Comparison of ENCODE assay signal across 28 mouse cellular contexts in genomic region chr14:74657227-74657626, GRCm38 (mm10). TPM values are rescaled to one million over a fixed set of nuclear protein-coding genes. Genes with fewer than 3 reads are reported as not detected.
DNase-seq lines count a peak whose midpoint lies in the region; ATAC-seq and TF ChIP-seq lines count a peak whose summit lies in the region.
"Had no signal": no experiment of that assay in that cellular context is flagged by ENCODE, and none has a peak within 500 bp of the region (broad histone marks: within the 10 kb centered on the region; RNA-seq: fewer than 3 reads in every experiment).

No protein-coding gene starts in this region.

- no peak overlapping the region for H3K4me2 ChIP-seq in heart, embryonic 11.5 days
- H3K4me2 ChIP-seq in liver, embryonic 16.5 days (ENCODE audit: low read depth, low read length), result no peak overlapping the region
- no peak overlapping the region for H3K4me2 ChIP-seq in heart, postnatal 0 days (ENCODE audit: low read depth, low read length)
- H3K4me2 ChIP-seq: embryonic facial prominence, embryonic 13.5 days; forebrain, embryonic 12.5 days; kidney, embryonic 15.5 days; lung, embryonic 15.5 days; midbrain, embryonic 15.5 days; neural tube, embryonic 13.5 days; stomach, embryonic 15.5 days had no signal

- no peak overlapping the region for H3K9ac ChIP-seq in heart, embryonic 11.5 days (ENCODE audit: low read depth, low read length)
- H3K9ac ChIP-seq in liver, embryonic 16.5 days (ENCODE audit: low read depth, low read length), result no peak overlapping the region
- no peak overlapping the region for H3K9ac ChIP-seq in heart, postnatal 0 days (replicated peaks; ENCODE audit: low read depth, low read length)
- H3K9ac ChIP-seq: embryonic facial prominence, embryonic 13.5 days; forebrain, embryonic 12.5 days; kidney, embryonic 15.5 days; lung, embryonic 15.5 days; midbrain, embryonic 15.5 days; neural tube, embryonic 13.5 days; stomach, embryonic 15.5 days had no signal

- no peak overlapping the region for H3K27ac ChIP-seq in heart, embryonic 11.5 days (ENCODE audit: low read depth, low read length)
- H3K27ac ChIP-seq in liver, embryonic 16.5 days (ENCODE audit: low read length), result peak overlapping the region; percentile 4; the same call in 1 of the 2 replicates
- H3K27ac ChIP-seq in heart, postnatal 0 days (ENCODE audit: low read depth), result peak overlapping the region; percentile 82
- H3K27ac ChIP-seq: embryonic facial prominence, embryonic 13.5 days; forebrain, embryonic 12.5 days; kidney, embryonic 15.5 days; lung, embryonic 15.5 days; midbrain, embryonic 15.5 days; neural tube, embryonic 13.5 days; stomach, embryonic 15.5 days had no signal

- no peaks in the 10 kb centered on the region for H3K27me3 ChIP-seq in heart, embryonic 11.5 days (ENCODE audit: control insufficient read depth, insufficient read depth, low read length)
- no peaks in the 10 kb centered on the region for H3K27me3 ChIP-seq in liver, embryonic 16.5 days (ENCODE audit: control insufficient read depth, insufficient read depth, low read depth, low read length)
- no peaks in the 10 kb centered on the region for H3K27me3 ChIP-seq in heart, postnatal 0 days (ENCODE audit: control insufficient read depth, insufficient read depth, low read length)
- H3K27me3 ChIP-seq: embryonic facial prominence, embryonic 13.5 days; forebrain, embryonic 12.5 days; kidney, embryonic 15.5 days; lung, embryonic 15.5 days; midbrain, embryonic 15.5 days; neural tube, embryonic 13.5 days; stomach, embryonic 15.5 days had no signal

- DNase-seq in heart, adult 11 months, result peak; percentile 91
- no peak for DNase-seq in liver
- DNase-seq in heart, postnatal 0 days (ENCODE audit: low spot score), result peak; percentile 77
- DNase-seq in lung, postnatal 25 days (ENCODE audit: low spot score), result no peak
- no peak for DNase-seq in testis, postnatal 10 days (ENCODE audit: low spot score)
- DNase-seq: adrenal gland, postnatal 14 days; cerebellum, adult 2 months; cerebellum, postnatal 36 days; embryo, embryonic 11 days; kidney, postnatal 36 days; lung, postnatal 4 days; retina, postnatal 1 day; right cerebral cortex, postnatal 25 days; thymus, adult 18-20 months; thymus, postnatal 36 days had no signal

- ATAC-seq in heart, embryonic 11.5 days (replicated peaks; ENCODE audit: insufficient number of reproducible peaks, low FRiP score, low TSS enrichment), result no peak
- no peak for ATAC-seq in liver, embryonic 16.5 days (ENCODE audit: low read depth)
- ATAC-seq in heart, postnatal 0 days (ENCODE audit: insufficient read depth, low read depth), result peak; percentile 85
- ATAC-seq: intestine, postnatal 0 days; midbrain, embryonic 15.5 days had no signal

- no peak overlapping the region for H3K4me3 ChIP-seq in heart, embryonic 11.5 days (ENCODE audit: low read depth, low read length)
- H3K4me3 ChIP-seq in liver, embryonic 16.5 days (ENCODE audit: low read depth, low read length), result no peak overlapping the region
- H3K4me3 ChIP-seq in heart, postnatal 0 days (ENCODE audit: low read depth, low read length), result no peak overlapping the region
- H3K4me3 ChIP-seq: embryonic facial prominence, embryonic 13.5 days; erythroblast, embryonic 14.5 days; forebrain, embryonic 12.5 days; kidney, embryonic 15.5 days; lung, embryonic 15.5 days; midbrain, embryonic 15.5 days; myocyte; neural tube, embryonic 13.5 days; stomach, embryonic 15.5 days had no signal

- 33% methylated on average over 7 of the region's 7 CpGs for WGBS in heart, embryonic 11.5 days (ENCODE audit: insufficient replicate concordance)
- WGBS in liver, embryonic 16.5 days (ENCODE audit: insufficient replicate concordance), result 26% methylated on average over 7 of the region's 7 CpGs
- 17% methylated on average over 7 of the region's 7 CpGs for WGBS in heart, postnatal 0 days

- no peak for TF ChIP-seq CTCF in heart, postnatal 0 days (IDR thresholded peaks at IDR 0.05; ENCODE audit: low read depth)

- H3K36me3 ChIP-seq in heart, embryonic 11.5 days (ENCODE audit: control insufficient read depth, insufficient read depth, low read length), result no peaks in the 10 kb centered on the region
- no peaks in the 10 kb centered on the region for H3K36me3 ChIP-seq in liver, embryonic 16.5 days (ENCODE audit: control insufficient read depth, insufficient read depth)
- H3K36me3 ChIP-seq in heart, postnatal 0 days (replicated peaks; ENCODE audit: control insufficient read depth, insufficient read depth, low read length), result no peaks in the 10 kb centered on the region
- H3K36me3 ChIP-seq: embryonic facial prominence, embryonic 13.5 days; forebrain, embryonic 12.5 days; kidney, embryonic 15.5 days; lung, embryonic 15.5 days; midbrain, embryonic 15.5 days; neural tube, embryonic 13.5 days; stomach, embryonic 15.5 days had no signal

- H3K4me1 ChIP-seq in heart, embryonic 11.5 days (ENCODE audit: control insufficient read depth, insufficient read depth, low read length), result peaks cover 10% of the 10 kb centered on the region
- peaks cover 15% of the 10 kb centered on the region for H3K4me1 ChIP-seq in liver, embryonic 16.5 days (ENCODE audit: control insufficient read depth, low read depth, low read length)
- peaks cover 31% of the 10 kb centered on the region for H3K4me1 ChIP-seq in heart, postnatal 0 days (ENCODE audit: control insufficient read depth, insufficient read depth)
- H3K4me1 ChIP-seq: embryonic facial prominence, embryonic 13.5 days; kidney, embryonic 15.5 days; midbrain, embryonic 15.5 days; neural tube, embryonic 13.5 days; stomach, embryonic 15.5 days had no signal

- TF ChIP-seq EP300 in heart, postnatal 0 days (IDR thresholded peaks at IDR 0.05; ENCODE audit: low read depth), result 0 out of 2 replicates have a peak, but pooled peaks have one; percentile 72

- no peaks in the 10 kb centered on the region for H3K9me3 ChIP-seq in heart, embryonic 11.5 days (replicated peaks; ENCODE audit: control insufficient read depth, low read length)
- H3K9me3 ChIP-seq in liver, embryonic 16.5 days (replicated peaks; ENCODE audit: control insufficient read depth, low read length), result no peaks in the 10 kb centered on the region
- H3K9me3 ChIP-seq in heart, postnatal 0 days (replicated peaks; ENCODE audit: control insufficient read depth, low read length), result no peaks in the 10 kb centered on the region
- H3K9me3 ChIP-seq: embryonic facial prominence, embryonic 13.5 days; forebrain, embryonic 12.5 days; kidney, embryonic 15.5 days; lung, embryonic 15.5 days; midbrain, embryonic 15.5 days; neural tube, embryonic 13.5 days; stomach, embryonic 15.5 days had no signal

RNA-seq across cellular contexts. Expression of gene Htr2a, which starts 16.6 kb away (rescaled TPM):
- 0.59 and 0.89 TPM in 2 replicates for polyA plus RNA-seq in heart, embryonic 11.5 days (2014; fragmentation: Nextera tagmentation; extraction: Ambion mirVana)
- polyA plus RNA-seq in liver, embryonic 16.5 days (2015; fragmentation: Nextera tagmentation; extraction: Ambion mirVana), result 0.19 and 0.26 TPM in 2 replicates
- total RNA-seq in heart, postnatal 0 days (2014; rRNA removed; ENCODE audit: low replicate concordance), result 1.1 and 2.0 TPM in 2 replicates
- polyA plus RNA-seq in heart, postnatal 0 days (2015; fragmentation: Nextera tagmentation; extraction: Ambion mirVana), result 0.37 and 0.44 TPM in 2 replicates
- polyA plus RNA-seq: erythroblast, embryonic 14.5 days; liver, adult 2 months; myocyte had no signal

Comparison
In these comparisons a context has a peak if more than half of its experiments do, and no peak if none do; other contexts are left out.
1. DNase-seq: peak in heart, adult 11 months (single experiment) and heart, postnatal 0 days (single experiment); none in liver (single experiment), lung, postnatal 25 days (single experiment) and testis, postnatal 10 days (single experiment).